Comparison of ENCODE assay signal across 8 mouse cellular contexts in genomic region chr1:126726400-126727055, GRCm38 (mm10).
DNase-seq lines count a peak whose midpoint lies in the region; ATAC-seq and TF ChIP-seq lines count a peak whose summit lies in the region.

No protein-coding gene starts in this region.

- H3K27ac ChIP-seq in left cerebral cortex, adult 2 months: no peak overlapping the region
- H3K27ac ChIP-seq in embryonic facial prominence, embryonic 14.5 days (replicated peaks; ENCODE audit: low read depth, low read length): no peak overlapping the region

- DNase-seq in left cerebral cortex, adult 2 months (ENCODE audit: extremely low spot score in 1 of 2, low spot score in 2 of 2): peak in 1 of 2 experiments; percentile 22
- no peak for DNase-seq in left cerebral cortex, postnatal 36 days (ENCODE audit: low spot score in 2 of 2)
- peak; percentile 65 for DNase-seq in brain, adult 2 months (ENCODE audit: low read depth, low spot score)
- peak; percentile 52 for DNase-seq in embryonic facial prominence, embryonic 14.5 days (ENCODE audit: low spot score)
- DNase-seq in left cerebral cortex, postnatal 4 days: peak; percentile 13
- DNase-seq in spleen, postnatal 14 days (ENCODE audit: low spot score in 2 of 2): no peak
- DNase-seq in gastrocnemius, adult 8-10 months (ENCODE audit: low spot score in 2 of 2): no peak
- no peak for DNase-seq in right cerebral cortex, postnatal 25 days

- no peaks in the 10 kb centered on the region for H3K36me3 ChIP-seq in embryonic facial prominence, embryonic 14.5 days (ENCODE audit: control insufficient read depth, insufficient read depth, low read length)

- 51% methylated on average over 6 of the region's 6 CpGs for WGBS in embryonic facial prominence, embryonic 14.5 days

- no peak overlapping the region for H3K4me2 ChIP-seq in embryonic facial prominence, embryonic 14.5 days (ENCODE audit: low read depth, low read length)

- no peak overlapping the region for H3K9ac ChIP-seq in embryonic facial prominence, embryonic 14.5 days (ENCODE audit: low read depth, low read length)

- H3K9me3 ChIP-seq in embryonic facial prominence, embryonic 14.5 days (ENCODE audit: control insufficient read depth, low read length): no peaks in the 10 kb centered on the region

- ATAC-seq in embryonic facial prominence, embryonic 14.5 days (ENCODE audit: low read depth): no peak

- no peaks in the 10 kb centered on the region for H3K27me3 ChIP-seq in embryonic facial prominence, embryonic 14.5 days (replicated peaks; ENCODE audit: control insufficient read depth, insufficient read depth, low read length)

- intact Hi-C loops in left cerebral cortex, adult 2 months (cut with DNase I): loop anchor here (5.0 to 10.0 kb wide), 2 partner anchors 268 to 1119 kb away; no protein-coding TSS in a partner anchor
- intact Hi-C loops in left cerebral cortex, postnatal 36 days (cut with DNase I): loop anchor here (10.0 kb wide), 1 partner anchor 232 kb away; no protein-coding TSS in a partner anchor
- intact Hi-C loops in left cerebral cortex, postnatal 4 days (cut with DNase I): loop anchor here (10.0 kb wide), 1 partner anchor 262 kb away; no protein-coding TSS in a partner anchor

- no peak overlapping the region for H3K4me3 ChIP-seq in left cerebral cortex, adult 2 months
- H3K4me3 ChIP-seq in embryonic facial prominence, embryonic 14.5 days (ENCODE audit: low read depth, low read length): no peak overlapping the region

- TF ChIP-seq CTCF in left cerebral cortex, adult 2 months (IDR thresholded peaks at IDR 0.05): peak; percentile 66

- no peaks in the 10 kb centered on the region; the same call in 1 of the 2 replicates for H3K4me1 ChIP-seq in embryonic facial prominence, embryonic 14.5 days (ENCODE audit: control insufficient read depth, insufficient read depth, low read length)

Comparison
In these comparisons a context has a peak if more than half of its experiments do, and no peak if none do; other contexts are left out.
1. DNase-seq: peak in brain, adult 2 months (single experiment), embryonic facial prominence, embryonic 14.5 days (single experiment) and left cerebral cortex, postnatal 4 days (single experiment); none in left cerebral cortex, postnatal 36 days (0 of 2), spleen, postnatal 14 days (0 of 2), gastrocnemius, adult 8-10 months (0 of 2) and right cerebral cortex, postnatal 25 days (single experiment).